Mouse (Mus musculus): ENCODE results near the gene Kras. TPM values are rescaled to one million over a fixed set of nuclear protein-coding genes. Genes with fewer than 3 reads are reported as not detected.

Kras gene
- total and polyA plus RNA-seq, 3 experiments = 5.9 to 32.8 (median 18.8) TPM

GRCm38 (mm10) chr6:145193446-145193845 is 56.6 kb downstream of the Kras start:
- no peak for DNase-seq (ENCODE audit: extremely low read depth)
- Histone ChIP-seq H3K4me1 (ENCODE audit: control insufficient read depth in 1 of 2, insufficient read depth in 2 of 2) (no peaks in the 10 kb centered on the region), H3K27me3 (replicated peaks) (no peaks in the 10 kb centered on the region), H3K4me2 (ENCODE audit: insufficient read depth, low read depth, poor library complexity, severe bottlenecking) (no peak overlapping the region), H3K27ac (ENCODE audit: insufficient read depth, low read depth) (no peak overlapping the region), H3K36me3 (replicated peaks in 1 of 2; ENCODE audit: control insufficient read depth in 1 of 2, insufficient read depth in 1 of 2, low read length in 1 of 2) (no peaks in the 10 kb centered on the region), H3K9me3 (replicated peaks; ENCODE audit: low read length) (no peaks in the 10 kb centered on the region), H3K9ac (ENCODE audit: insufficient read depth, low read depth) (no peak overlapping the region), H3K79me2 (replicated peaks; ENCODE audit: control insufficient read depth, extremely low read depth, insufficient read depth, poor library complexity, severe bottlenecking) (no peaks in the 10 kb centered on the region), H3K4me3 (replicated peaks in 1 of 3; ENCODE audit: low read depth in 2 of 3, low read length in 2 of 3, poor library complexity in 1 of 3) (no peak overlapping the region)
- dilution Hi-C loops (cut with MboI; ENCODE audit: extremely low pct_ligation_motif_present, extremely low pct_unique_long_range_greater_than_20kb, low sequenced_read_pairs) (no loop called here), in situ Hi-C loops (cut with MboI; ENCODE audit: low pct_ligation_motif_present, low pct_unique_long_range_greater_than_20kb, low sequenced_read_pairs) (no loop called here)
- TF ChIP-seq MYC (IDR thresholded peaks at IDR 0.05; ENCODE audit: low read depth, low read length) = no peak
- 0 out of 2 replicates have a peak, but pooled peaks have one; percentile 23 for TF ChIP-seq ELF1 (IDR thresholded peaks at IDR 0.05; ENCODE audit: low read depth, low read length)
- TF ChIP-seq HCFC1 (IDR thresholded peaks at IDR 0.05; ENCODE audit: low read depth, low read length) = no peak
- no peak for TF ChIP-seq ETS1 (conservative IDR thresholded peaks at IDR 0.05; ENCODE audit: low read depth, low read length)

GRCm38 (mm10) chr6:145193038-145193437 is 57.0 kb downstream of the Kras start:
- Histone ChIP-seq H3K79me2 (replicated peaks; ENCODE audit: control insufficient read depth, extremely low read depth, insufficient read depth, poor library complexity, severe bottlenecking) (no peaks in the 10 kb centered on the region), H3K4me3 (replicated peaks in 1 of 3; ENCODE audit: low read depth in 2 of 3, low read length in 2 of 3, poor library complexity in 1 of 3) (no peak overlapping the region), H3K27ac (ENCODE audit: insufficient read depth, low read depth) (no peak overlapping the region), H3K9ac (ENCODE audit: insufficient read depth, low read depth) (no peak overlapping the region), H3K27me3 (replicated peaks) (no peaks in the 10 kb centered on the region), H3K4me1 (ENCODE audit: control insufficient read depth in 1 of 2, insufficient read depth in 2 of 2) (peaks cover 0 to under 1% of the 10 kb centered on the region in 2 experiments; a peak in 1 of 4 replicates), H3K36me3 (replicated peaks in 1 of 2; ENCODE audit: control insufficient read depth in 1 of 2, insufficient read depth in 1 of 2, low read length in 1 of 2) (no peaks in the 10 kb centered on the region), H3K9me3 (replicated peaks; ENCODE audit: low read length) (no peaks in the 10 kb centered on the region), H3K4me2 (ENCODE audit: insufficient read depth, low read depth, poor library complexity, severe bottlenecking) (no peak overlapping the region)
- in situ Hi-C loops (cut with MboI; ENCODE audit: low pct_ligation_motif_present, low pct_unique_long_range_greater_than_20kb, low sequenced_read_pairs) (no loop called here), dilution Hi-C loops (cut with MboI; ENCODE audit: extremely low pct_ligation_motif_present, extremely low pct_unique_long_range_greater_than_20kb, low sequenced_read_pairs) (no loop called here)
- no peak for TF ChIP-seq ZMIZ1 (IDR thresholded peaks at IDR 0.05; ENCODE audit: low read depth, low read length)
- no peak for TF ChIP-seq JUND (conservative IDR thresholded peaks at IDR 0.05; ENCODE audit: low read depth, low read length)
- TF ChIP-seq NRF1 (IDR thresholded peaks at IDR 0.05; ENCODE audit: low read depth, low read length) = no peak
- TF ChIP-seq ETS1 (conservative IDR thresholded peaks at IDR 0.05; ENCODE audit: low read depth, low read length) = no peak
- TF ChIP-seq ELF1 (IDR thresholded peaks at IDR 0.05; ENCODE audit: low read depth, low read length) = no peak
- no peak for TF ChIP-seq MXI1 (IDR thresholded peaks at IDR 0.05; ENCODE audit: low read depth, low read length)
- no peak for TF ChIP-seq NELFE (IDR thresholded peaks at IDR 0.05; ENCODE audit: low read depth, low read length)
- TF ChIP-seq IRF4 (IDR thresholded peaks at IDR 0.05; ENCODE audit: low read depth, low read length) = no peak
- TF ChIP-seq MAFK (IDR thresholded peaks at IDR 0.05; ENCODE audit: insufficient replicate concordance, low read length) = no peak
- no peak for DNase-seq (ENCODE audit: extremely low read depth)

Data from CH12.LX (cell line).